Mouse (Mus musculus): Measurements from ENCODE around the gene Cox4i1.

GRCm38 (mm10) chr8:120630031-120630430 is 38.0 kb upstream of the Cox4i1 start:
- TF ChIP-seq POLR2A (IDR thresholded peaks at IDR 0.05; ENCODE audit: insufficient read depth, low read depth, low read length), result no peak
- TF ChIP-seq CTCF (IDR thresholded peaks at IDR 0.05; ENCODE audit: insufficient read depth, low read depth, low read length), result no peak

Data from olfactory bulb, adult 2 months (tissue).